Mouse (Mus musculus): Measurements from ENCODE around the gene Nr2c2ap. TPM values are rescaled to one million over a fixed set of nuclear protein-coding genes. Genes with fewer than 3 reads are reported as not detected.

Nr2c2ap gene
- total RNA-seq, 2 experiments from 2014 or later, result 15.7 to 16.1 TPM

DNA sequence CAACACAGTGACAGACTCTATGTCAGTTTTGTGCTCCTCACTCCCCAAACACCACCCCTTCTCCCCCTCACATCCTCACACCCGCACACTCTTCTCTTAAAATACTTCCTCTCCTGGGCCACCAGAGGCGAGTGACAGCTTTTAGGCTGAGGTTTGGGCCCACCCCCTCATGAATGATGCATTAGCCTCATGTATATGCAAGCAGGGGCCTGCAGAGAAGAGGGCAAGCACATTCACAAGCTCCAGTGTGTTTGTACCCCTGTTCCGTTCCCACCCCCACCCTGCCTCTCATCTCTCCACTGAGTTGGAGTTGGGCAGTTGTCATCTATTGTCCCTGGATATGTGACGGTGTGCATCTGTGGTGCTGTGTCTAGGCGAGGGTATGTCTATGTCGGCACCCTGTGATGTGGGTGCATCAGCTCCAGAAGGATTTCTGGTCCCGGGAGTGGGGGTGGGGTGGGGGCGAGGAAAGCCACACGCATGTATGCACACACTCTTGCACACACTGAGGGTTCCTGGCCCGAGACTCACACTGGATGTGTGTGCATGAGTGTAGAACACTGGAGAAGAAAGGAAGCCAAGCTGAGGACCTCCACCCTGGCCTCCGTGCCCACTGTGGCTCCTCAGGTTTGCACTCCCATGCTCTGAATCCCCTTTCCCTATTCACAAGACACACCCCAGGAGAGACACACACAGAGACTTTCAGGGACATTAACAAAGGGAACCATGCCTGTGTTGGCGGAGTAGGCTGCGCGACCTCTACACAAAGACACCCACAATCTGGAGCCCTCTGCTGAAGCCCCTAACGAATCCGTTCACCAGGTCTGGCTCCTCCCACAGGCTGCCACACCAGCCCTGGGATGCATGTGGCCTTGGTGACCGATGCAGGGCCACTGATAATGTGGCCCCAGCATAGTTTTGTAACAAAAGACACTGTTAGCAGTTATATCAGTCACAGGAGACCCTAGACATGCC is 12.1 kb upstream of the Nr2c2ap start:
- DNase-seq, result no peak

DNA sequence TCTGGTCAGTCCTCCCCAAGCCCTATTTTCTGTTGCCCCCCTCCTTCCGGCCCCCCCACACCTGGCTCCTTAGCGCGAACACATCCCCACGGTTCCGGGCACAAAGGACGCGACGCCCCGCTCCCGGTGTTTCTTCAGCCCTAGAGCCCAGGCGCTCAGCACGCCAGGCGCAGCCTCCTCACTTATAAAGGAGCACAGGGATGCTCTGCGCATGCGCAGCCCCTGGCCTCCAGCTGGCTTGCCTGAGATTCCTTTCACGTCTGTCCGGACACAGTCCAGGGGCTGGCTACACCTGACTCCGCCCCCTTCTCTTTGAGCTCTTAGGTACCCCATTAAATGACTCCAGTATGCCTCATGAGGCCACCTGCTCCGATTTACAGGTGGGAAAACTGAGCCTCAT is 10.5 kb upstream of the Nr2c2ap start, which contains the start of gene Ncan:
Gene Ncan, minus strand, starts transcription at position 207 of the 400 bp plus-strand sequence.
- DNase-seq, result peak; percentile 74

DNA sequence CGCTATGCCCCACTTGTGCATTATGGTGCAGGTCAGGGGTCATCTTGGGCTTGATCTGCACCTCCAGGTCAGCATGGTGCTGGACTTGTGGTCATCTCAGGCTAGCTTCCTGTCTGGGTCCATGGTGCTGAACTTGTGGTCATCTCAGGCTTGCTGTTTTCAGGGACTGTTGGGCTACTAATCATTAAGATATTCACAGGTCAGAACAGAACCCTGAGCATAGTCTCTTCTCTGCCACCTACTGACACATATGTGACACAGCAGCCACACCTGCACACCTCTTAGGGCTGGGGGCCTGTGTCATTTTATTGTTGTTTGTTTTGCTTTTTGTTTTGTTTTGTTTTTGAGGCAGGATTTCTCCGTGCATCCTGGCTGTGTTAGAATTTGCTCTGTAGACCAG is 8.3 kb upstream of the Nr2c2ap start:
- DNase-seq, result no peak

DNA sequence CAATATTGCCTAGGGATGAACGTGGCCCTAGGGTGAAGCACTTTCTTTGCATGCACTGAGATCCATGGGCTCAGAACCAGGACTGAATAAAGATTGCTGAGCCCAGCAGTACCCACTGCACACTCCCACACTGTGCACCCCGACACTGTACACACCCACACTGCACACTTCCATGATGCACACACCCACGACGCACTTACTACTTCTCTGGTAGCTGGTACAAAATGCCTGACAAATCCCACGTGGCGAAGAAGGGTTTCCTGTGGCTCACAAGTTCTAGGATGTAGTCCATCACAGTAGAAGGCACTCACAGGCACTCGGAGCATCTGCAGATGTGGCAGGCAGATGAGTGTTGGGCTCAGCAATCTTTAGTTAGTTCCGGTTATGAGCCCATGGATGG is 6.1 kb upstream of the Nr2c2ap start:
- no peak for DNase-seq

DNA sequence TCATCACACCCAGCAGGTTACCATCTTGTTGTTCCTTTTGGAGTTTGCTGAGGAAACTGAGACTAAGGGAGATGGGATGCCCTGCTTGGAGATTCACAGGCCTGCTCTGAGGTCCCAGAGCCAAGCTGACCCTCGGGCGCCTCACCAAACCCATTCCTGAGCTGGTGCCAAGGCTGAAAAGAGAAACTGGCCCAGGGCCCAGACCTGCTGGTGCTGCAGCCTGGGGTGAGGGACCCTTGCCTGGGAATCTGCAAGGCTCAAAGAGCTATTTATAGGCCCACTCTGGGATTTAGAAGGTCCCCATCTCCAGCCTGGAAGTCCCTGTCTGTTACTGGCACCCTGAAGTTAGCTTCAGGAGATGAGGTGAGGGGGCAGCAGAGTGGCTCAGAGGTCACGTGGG is 2.7 kb upstream of the Nr2c2ap start:
- DNase-seq, result peak; percentile 86

DNA sequence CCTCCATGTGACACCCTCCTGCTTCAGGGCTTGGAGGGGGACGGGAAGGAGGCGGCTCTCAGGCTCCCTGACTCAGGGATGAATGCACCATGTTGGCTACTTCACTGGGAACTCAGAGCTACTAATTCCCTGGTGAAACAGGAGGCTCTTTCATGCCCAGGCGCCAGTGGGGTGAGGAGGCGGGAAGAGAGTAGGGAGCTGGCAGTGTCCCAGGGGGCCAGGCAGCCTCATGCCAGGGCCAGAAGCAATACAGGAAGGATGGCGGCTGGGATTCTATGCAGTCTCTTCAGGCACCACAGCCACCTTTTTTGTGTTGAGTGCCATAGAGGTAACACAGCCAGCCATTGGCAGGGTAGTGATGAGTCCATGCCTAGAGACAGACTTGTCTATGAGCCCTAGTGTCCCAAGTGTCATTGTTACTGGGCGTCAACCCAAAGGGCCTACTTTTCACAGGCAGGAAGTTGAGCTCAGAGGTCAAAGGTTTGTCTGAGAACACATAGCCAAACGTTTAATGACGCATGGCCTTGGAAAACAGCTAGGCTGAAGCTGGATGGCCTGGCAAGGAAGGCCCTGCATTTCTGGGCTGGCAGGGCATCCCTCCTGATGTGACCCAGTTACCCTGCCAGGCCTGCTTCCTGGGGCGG is 1.7 kb upstream of the Nr2c2ap start:
- DNase-seq, result peak; percentile 77

DNA sequence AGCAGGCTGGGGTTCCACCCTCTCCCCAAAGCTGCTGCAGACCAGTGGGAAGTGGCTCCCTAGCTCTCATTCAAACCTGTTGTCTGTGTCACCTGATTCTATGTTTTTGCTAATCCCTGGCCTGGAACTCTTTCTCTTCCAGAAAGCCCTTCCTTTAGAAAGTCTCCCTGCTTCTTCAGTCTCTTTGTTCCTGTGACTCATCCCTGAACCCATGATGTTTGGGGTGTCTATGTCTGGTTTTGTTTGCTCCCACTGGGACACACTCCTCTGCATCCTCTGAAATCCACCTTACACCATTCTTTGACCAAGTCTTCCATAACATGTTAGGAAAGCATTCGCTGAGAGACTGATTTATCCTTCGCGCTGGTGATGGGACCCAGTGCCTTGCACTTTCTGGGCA is 1.1 kb upstream of the Nr2c2ap start:
- DNase-seq, result no peak

DNA sequence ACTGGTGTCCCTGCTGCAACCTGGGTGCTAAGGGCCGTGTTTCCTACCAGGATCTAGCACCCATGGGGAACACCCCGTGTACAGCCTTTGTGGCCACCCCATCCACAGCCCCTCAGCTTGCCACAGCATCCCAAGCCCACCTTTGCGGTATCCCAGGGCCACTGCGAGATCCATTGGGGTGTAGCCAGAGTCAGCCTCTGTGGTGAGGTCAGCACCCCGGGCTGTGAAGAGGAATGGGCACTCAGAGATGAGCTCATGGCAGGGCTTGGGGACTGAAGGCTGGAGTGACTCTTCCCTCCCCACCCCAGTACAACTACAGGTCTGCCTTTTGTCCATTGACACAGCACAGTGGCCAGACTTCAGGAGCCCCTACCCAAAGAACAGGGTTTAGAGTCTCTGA is 3.0 kb downstream of the Nr2c2ap start:
- no peak for DNase-seq

DNA sequence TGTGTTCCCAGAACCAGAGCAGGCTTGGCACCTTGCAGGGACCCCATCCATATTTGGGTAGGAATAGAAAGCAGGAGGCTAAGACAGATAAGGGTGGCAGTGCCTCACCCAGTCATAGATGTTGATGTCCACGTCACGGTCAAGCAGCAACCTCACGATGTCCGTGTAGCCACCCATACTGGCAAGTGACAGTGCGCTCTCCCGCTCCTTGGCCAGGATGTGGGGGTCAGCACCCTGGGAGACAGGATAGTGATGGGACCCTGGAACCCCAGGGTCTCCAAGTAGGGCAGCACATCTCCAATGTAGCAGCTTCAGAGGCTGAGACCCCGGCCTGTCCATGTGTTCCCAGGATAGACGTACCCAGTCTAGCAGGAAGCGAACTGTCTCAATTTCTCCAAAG is 3.8 kb downstream of the Nr2c2ap start:
- DNase-seq, result no peak

DNA sequence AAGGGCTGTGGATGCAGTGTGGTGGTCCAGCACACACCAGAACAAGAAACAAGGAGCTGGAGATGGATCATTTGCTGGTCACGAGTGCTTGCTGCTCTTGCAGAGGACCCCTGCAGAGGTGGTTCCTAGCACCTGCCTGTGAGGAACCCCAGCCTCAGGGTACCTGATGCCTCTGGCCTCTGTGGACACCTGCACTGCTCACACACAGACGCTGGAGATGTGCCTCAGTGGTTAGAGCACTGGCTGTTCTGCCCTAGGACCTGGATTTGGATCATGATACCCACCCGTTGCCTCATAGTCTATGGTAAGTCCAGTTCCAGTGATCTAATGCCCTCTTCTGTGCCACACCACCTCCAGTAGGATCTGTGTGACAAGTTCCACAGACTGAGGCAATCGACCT is 5.5 kb downstream of the Nr2c2ap start:
- DNase-seq, result no peak

DNA sequence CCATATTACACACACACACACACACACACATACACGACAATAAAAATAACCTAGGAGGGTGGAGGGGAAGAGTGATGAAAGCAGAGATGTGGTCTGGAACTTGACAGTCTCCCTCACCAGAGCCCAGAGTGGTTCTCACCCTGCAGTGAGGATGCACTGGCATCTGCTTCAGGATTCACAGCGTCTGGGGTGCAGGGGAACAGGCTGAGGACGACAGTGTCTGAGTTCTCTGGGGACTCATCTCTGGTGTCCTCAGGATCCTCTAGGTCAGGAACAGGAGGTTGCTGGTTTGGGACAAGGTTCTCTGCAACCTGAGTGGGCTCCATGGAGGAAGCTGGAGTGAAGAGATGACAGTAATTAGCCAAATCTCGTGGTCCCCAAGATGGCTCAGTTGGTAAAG is 6.8 kb downstream of the Nr2c2ap start:
- DNase-seq, result no peak

DNA sequence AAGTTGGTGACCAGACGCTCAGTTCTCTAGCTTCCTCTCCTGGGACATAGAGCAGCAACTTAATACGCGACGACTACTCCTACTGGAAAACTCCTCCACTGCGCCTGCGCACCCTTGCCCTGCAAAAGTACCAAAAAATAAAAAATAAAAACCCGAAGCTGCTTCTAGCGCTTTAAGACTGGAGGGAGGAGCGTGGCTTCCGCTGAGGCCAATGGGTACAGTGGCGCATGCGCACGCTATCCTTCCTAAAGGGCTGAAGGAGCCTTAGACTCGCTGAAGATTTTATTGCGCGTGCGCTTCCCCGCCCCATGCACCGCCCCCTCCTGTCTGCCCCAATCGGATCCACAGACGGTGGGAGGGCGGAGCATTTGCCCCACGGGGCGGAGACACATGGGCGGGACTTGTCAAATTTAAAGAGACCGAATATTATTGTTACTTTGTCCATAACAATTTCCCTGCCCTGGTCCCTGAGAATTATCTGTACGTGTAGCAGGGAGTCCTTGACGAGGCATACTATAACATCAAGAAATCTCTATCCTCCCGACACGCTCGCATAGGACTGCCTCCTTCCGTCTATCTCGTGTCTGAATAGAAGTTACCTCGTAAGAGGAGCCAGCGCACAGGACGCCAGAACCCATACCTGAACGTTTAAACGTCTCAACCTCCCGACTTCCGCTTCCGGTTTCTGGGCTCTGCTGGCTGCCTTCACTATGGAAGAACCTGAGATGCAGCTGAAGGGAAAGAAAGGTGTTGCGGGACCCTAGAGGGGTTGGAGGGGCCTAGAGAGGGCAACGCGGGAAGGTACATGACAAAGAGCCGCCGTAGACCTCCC is 8.1 kb downstream of the Nr2c2ap start, which contains the start of the genes Rfxank, Borcs8 and Mef2b:
Gene Rfxank, minus strand, starts transcription at position 129 of the 832 bp plus-strand sequence.
Gene Borcs8, plus strand, starts transcription at position 474 of the 832 bp plus-strand sequence.
Gene Mef2b, plus strand, starts transcription at position 686 of the 832 bp plus-strand sequence.
- peak; percentile 99 for DNase-seq

DNA sequence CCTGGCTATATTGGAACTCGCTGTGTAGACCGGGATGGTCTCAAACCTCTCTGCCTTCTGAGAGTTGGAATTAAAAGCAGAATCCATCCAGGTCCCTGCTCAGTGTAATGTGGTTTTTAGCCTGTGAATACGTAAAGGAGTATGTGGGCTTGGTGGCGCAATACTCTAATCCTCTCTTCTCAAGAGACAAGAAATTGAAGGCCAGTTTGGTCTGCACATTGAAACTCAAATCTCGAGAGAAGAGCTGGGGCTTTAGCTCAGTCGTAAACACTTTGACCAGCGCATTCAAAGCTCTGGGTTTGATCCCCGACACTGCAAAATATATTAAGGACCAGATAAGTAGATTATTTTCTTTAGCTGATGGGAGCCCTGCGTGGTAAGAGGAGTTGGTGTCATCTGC is 8.8 kb downstream of the Nr2c2ap start:
- DNase-seq, result peak; percentile 10

DNA sequence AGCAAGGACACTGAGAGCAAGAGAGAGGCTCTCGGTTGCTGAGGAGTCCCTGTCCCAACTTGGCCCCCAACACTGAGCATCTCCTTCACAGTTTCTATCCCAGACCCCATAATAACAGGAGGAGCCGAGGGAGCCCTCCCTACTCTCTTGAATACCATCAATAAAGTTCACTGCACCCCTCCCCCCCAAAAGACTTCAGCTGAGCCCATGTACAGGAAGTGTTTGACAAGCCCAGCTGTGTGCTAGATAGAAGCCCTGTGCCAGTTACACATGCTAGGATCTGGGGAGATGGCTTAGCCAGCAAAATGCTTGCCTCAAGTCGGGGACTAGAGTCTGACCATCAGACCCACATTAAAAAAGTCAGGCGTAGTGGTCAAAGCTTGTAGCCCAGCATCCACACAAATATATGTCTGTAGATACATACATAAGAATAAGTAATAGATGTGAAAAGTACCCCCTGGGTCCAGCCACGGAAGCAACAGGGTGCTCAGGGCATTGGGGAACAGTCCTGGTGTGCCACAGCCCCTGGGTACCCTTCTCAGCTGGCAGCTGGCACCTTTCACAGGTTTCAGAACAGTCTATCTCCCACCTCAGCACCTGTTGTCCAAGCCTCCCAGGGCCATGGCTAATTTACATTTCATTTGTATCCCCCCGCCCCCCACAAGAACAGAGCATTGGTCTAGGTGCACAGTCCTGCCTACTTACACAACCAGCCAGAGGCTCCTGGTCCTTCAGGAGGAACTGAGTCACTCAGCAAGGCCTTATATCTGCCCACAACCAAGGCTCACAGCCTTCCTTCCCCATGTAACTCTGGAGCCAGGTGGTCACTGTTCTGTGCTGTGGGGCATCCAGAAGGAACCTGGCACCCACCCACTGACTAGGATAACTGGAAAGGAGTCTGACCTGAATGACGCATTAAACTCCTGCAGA is 16.8 kb downstream of the Nr2c2ap start:
- no peak for DNase-seq

DNA sequence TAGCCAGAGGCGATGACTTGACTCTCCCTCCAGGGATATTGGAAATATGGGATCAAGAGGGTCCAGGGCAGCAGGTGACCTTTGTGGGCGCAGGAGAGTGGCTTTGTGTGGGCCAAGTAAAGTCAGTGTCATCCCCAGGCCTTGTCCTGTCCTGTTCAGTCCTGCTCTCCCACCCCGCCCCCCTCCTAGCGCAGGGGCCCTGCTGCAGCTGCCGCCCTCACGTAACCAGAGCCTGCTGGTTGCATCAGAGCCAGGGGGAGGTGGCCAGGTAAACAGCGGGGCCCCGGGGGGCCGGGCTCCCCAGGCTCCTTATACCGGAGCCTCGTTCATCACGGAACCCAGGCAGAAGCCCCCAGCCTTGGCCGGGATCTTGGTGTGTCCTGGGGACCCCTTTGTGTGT is 19.0 kb downstream of the Nr2c2ap start:
- DNase-seq, result no peak

DNA sequence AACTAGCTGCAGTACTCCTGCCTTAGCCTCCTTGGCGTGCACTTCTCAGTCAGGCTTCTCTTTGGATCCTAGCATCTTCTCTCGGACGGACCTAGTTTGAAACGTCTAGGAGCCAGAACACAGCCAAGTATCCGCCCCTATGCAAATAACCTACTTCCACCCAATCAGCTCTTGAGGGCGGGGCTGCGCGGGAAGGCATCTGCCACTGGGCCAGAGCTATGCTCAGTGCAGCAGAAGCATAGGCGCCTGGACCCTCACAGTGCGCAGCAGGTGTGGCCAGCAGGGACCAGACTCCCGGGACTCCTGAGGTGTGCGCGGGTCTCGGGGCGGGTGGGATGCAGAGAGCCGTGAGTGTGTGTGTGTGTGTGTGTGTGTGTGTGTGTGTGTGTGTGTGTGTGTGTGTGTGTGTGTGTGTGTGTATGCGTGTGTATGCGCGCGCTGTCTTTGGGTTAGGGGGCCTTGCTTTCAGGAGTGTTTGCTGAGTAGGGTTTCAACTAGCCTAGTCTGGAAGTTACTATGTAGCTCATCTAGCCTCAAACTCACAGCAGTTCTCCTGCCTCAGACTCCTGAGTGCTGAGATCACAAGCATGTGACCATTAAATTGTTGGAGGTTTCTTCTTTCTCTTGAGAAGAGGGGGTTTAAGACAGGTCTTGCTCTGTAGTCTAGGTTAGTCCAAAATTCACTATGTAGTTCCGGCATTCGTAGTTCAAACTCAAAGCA is 21.6 kb downstream of the Nr2c2ap start:
- DNase-seq, result peak; percentile 86

DNA sequence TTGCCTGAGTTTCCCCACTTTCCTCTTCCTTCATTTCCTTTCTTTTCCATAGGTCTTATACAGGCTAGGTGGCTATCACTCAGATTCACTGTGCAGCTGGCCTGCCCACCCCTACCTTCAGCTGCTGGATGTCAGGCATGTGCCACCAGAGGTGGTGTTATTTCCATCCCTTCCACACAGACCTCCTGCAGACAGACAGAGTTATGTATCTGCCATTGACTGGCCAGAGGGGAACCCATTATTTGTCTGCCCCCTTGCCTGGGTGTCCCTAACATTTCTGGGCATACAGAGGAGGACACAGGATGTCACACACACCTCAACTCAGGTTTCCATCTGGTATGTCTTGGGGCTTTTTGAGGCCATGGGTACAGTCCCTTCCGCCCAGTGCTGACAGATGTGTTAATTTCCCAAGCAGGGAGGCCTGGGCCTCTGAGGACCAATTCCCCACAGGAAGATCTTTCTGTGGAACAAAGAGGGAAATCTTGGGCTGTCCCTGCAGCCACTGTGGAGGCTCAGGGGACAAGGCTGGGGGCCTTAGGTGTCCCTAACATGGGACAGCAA is 26.2 kb downstream of the Nr2c2ap start:
- no peak for DNase-seq

DNA sequence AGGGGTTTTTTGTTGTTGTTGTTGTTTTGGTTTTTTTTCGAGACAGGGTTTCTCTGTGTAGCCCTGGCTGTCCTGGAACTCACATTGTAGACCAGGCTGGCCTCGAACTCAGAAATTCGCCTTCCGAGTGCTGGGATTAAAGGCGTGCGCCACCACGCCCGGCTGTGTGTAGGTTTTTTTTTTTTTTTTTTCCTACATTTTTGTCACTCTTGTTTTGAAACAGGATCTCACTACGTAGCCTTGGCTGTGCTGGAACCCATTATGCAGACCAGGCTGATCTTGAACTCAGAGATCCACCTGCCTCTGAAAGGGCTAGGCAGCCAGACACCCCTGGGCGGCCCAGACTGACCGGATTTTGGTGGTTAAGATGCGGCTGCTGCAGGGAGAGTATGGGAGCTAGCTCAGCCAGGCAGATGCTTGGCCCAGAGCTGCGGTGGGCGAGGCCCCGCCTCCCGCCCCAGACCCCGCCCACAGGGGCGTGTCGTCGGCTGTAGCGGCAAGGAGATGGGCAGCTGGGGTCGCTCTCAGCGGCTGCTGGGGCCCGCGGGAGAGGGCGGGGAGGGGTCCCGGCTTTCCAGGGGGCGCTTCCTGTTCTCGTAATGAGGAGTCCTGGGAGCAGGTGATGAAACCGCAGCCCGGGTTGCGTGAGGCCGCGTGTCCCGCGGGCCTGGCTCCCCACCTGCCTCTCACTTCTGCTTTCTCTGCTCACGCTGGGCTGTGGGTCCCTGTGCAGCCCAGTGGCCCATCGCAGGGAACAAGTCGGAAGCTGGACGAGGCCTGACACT is 27.1 kb downstream of the Nr2c2ap start:
- DNase-seq, result peak; percentile 85

DNA sequence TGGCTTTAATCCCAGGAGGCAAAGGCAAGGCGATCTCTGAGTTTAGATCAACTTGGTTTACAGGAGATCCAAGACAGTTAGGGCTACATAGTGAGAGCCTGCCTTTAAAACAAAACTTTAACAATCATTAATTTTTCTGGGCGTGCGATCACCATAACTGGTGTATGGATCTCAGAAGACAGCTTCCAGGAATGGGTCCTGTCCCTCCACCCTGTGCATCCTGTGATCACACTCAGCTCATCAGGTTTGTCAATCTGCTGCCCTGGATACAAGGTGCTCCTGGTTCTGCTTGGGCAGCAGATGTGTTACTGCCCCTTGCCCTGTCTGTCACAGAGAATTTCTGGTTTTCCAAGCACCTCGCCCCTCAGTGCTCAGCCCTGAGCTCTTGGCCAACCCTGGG is 28.1 kb downstream of the Nr2c2ap start:
- no peak for DNase-seq

Measured in adrenal gland, postnatal 10 days (tissue).